Mouse (Mus musculus) spleen, adult 2 months (tissue): ENCODE results near the gene Vim.

ENCODE experiments used
- CTCF ChIP-seq: fragments of 200-500 bp; IDR thresholded peaks from 2 replicates; pipeline ENCODE4 v1.5.1; 2011; ENCODE audit warnings: mild to moderate bottlenecking, inconsistent platforms; ENCODE audit not compliant: insufficient read depth, insufficient read length, insufficient replicate concordance; ENCODE audit errors: extremely low read depth
- POLR2A ChIP-seq: fragments of 200-500 bp; IDR thresholded peaks from 2 replicates; pipeline ENCODE4 v1.6.1; 2011; ENCODE audit warnings: low read depth, low read length, inconsistent platforms

GRCm38 (mm10) chr2:13603093-13603492 lies 29.4 kb downstream of the Vim start:
- TF ChIP-seq CTCF, result no peak
- no peak for TF ChIP-seq POLR2A
